Mouse (Mus musculus) erythroblast, embryonic 14.5 days (primary cell): ENCODE results near the gene Olfr1310. TPM values are rescaled to one million over a fixed set of nuclear protein-coding genes. Genes with fewer than 3 reads are reported as not detected.
"Not testable (repeated sequence)": the region's sequence is repeated elsewhere in the genome, so short reads cannot be mapped to it uniquely, and the experiment has no call there.

Experiments
- H3K27me3 ChIP-seq: 2 replicates; pipeline ENCODE4 v1.6.1; 2012; ENCODE audit warnings: inconsistent platforms; ENCODE audit not compliant: control insufficient read depth
- H3K36me3 ChIP-seq: 2 replicates; pipeline ENCODE4 v1.6.1; 2012; ENCODE audit warnings: mild to moderate bottlenecking, inconsistent platforms; ENCODE audit not compliant: control insufficient read depth
- H3K4me1 ChIP-seq: 2 replicates; pipeline ENCODE4 v1.6.1; 2012; ENCODE audit warnings: inconsistent platforms; ENCODE audit not compliant: control insufficient read depth
- H3K4me3 ChIP-seq: replicated peaks from 2 replicates; pipeline ENCODE3; 2012; ENCODE audit warnings: moderate library complexity, mild to moderate bottlenecking, inconsistent platforms
- H3K9me3 ChIP-seq: 2 replicates; pipeline ENCODE4 v1.6.1; 2012; ENCODE audit warnings: low read length, inconsistent platforms, mixed read lengths; ENCODE audit not compliant: control insufficient read depth
- GATA1 ChIP-seq: IDR thresholded peaks from 2 replicates; pipeline ENCODE4 v1.6.1; 2012; ENCODE audit warnings: low read length, inconsistent platforms, mixed read lengths
- TAL1 ChIP-seq: IDR thresholded peaks from 3 replicates; pipeline ENCODE4 v1.6.1; 2012; ENCODE audit warnings: low read length, inconsistent platforms, mixed read lengths
- polyA plus RNA-seq: library from polyadenylated mRNA; stranded (reverse); fragments of >175 nt; gene quantifications from 2 replicates; pipeline ENCODE4 v1.2.3, GENCODE M21; 2012

Olfr1310 gene
- polyA plus RNA-seq: not detected in 2 replicates

DNA sequence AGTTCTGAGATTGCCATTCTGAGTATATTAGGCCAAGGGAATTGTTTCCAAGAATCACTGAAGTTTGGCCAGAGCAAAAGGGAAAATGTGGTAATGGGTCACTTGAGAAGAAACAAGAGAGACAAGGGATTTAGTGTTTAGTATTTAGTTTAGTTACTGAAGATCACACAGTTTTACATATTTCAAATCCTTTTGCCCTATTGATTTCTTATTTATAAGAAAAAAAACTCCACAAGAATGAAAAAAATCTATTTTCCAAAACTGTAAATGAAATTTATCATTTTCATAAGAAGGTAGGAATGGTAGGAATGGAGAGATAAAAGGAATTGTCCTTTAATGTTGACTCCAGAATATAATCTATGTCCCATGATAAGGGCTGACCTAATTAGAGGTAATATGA lies at the start of gene Olfr1310:
Olfr1310 (minus strand) TSS at position 101 of the 400 bp plus-strand sequence.
- H3K36me3 ChIP-seq: no peaks in the 10 kb centered on the region
- no peaks in the 10 kb centered on the region for H3K27me3 ChIP-seq
- TF ChIP-seq TAL1 (no peak), GATA1 (no peak)
- H3K4me1 ChIP-seq: no peaks in the 10 kb centered on the region
- no peak within 1 kb of the TSS for H3K4me3 ChIP-seq
- H3K9me3 ChIP-seq: no peaks in the 10 kb centered on the region

DNA sequence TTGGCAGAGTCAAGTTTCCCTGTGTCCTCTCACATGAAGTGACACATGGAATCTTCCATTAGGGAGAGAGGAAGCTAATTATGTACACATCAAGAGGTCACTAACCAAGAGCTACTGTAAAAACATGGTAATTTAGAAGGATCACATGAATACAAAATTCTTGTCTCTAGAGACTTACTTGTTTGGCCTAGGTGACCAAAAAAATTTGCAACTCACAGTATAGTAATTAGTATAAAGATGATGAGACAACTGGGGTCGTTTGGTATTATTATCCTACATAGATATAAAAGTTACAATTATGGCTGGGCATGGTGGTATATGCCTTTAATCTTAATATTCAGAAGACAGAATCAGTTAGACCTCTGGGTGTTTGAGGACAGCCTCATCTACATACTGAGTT lies 37.6 kb upstream of the Olfr1310 start, which contains the start of gene Olfr1312:
Olfr1312 (minus strand) TSS at position 101 of the 400 bp plus-strand sequence.
- Histone ChIP-seq H3K9me3 (no peaks in the 10 kb centered on the region), H3K4me1 (no peaks in the 10 kb centered on the region), H3K36me3 (no peaks in the 10 kb centered on the region), H3K27me3 (no peaks in the 10 kb centered on the region), H3K4me3 (no peak within 1 kb of the TSS)
- TF ChIP-seq TAL1 (no peak), GATA1 (no peak)

- H3K4me1 ChIP-seq, H3K9me3 ChIP-seq, H3K4me3 ChIP-seq, H3K27me3 ChIP-seq, H3K36me3 ChIP-seq: not testable (repeated sequence)
These were observed 14.5 kb upstream of the Olfr1310 start for GRCm38 (mm10) chr2:112026971-112027370.

GRCm38 (mm10) chr2:112024312-112024711 lies 11.8 kb upstream of the Olfr1310 start, which contains the start of gene Olfr1311:
Olfr1311 (minus strand) TSS chr2:112024412.
- no peaks in the 10 kb centered on the region for H3K36me3 ChIP-seq
- TF ChIP-seq TAL1: no peak
- peaks cover 2% of the 10 kb centered on the region; the same call in 1 of the 2 replicates for H3K9me3 ChIP-seq
- no peaks in the 10 kb centered on the region for H3K27me3 ChIP-seq
- no peaks in the 10 kb centered on the region for H3K4me1 ChIP-seq
- no peak within 1 kb of the TSS for H3K4me3 ChIP-seq

DNA sequence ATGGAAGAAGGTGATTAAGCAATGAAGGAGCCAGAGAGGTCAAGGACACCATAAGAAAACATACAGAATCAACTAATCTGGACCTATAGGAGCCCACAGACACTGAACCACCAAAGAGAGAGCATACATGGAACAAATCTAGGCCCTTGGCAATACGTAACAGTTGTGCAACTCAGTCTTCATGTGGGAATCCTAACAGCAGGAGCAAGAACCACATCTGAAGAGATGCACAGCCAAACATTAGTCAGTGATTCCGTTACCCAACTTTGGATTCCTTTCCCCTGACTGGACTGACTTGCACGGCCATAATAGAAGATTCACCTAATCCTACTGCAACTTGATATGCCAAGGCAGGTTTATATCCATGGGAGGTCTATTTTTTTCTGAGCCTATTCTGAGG lies 2.4 kb upstream of the Olfr1310 start:
- Histone ChIP-seq H3K36me3 (no peaks in the 10 kb centered on the region), H3K4me1 (no peaks in the 10 kb centered on the region), H3K4me3 (no peak overlapping the region), H3K27me3 (no peaks in the 10 kb centered on the region), H3K9me3 (no peaks in the 10 kb centered on the region)
- TF ChIP-seq GATA1: no peak
- TF ChIP-seq TAL1: no peak

- H3K27me3 ChIP-seq: no peaks in the 10 kb centered on the region
- no peak for TF ChIP-seq GATA1
- no peak for TF ChIP-seq TAL1
- no peak within 1 kb of the TSS for H3K4me3 ChIP-seq
These were observed 22.3 kb downstream of the Olfr1310 start, which contains the start of gene Olfr1309 for GRCm38 (mm10) chr2:111990181-111990580. Olfr1309 (minus strand) TSS chr2:111990281.

DNA sequence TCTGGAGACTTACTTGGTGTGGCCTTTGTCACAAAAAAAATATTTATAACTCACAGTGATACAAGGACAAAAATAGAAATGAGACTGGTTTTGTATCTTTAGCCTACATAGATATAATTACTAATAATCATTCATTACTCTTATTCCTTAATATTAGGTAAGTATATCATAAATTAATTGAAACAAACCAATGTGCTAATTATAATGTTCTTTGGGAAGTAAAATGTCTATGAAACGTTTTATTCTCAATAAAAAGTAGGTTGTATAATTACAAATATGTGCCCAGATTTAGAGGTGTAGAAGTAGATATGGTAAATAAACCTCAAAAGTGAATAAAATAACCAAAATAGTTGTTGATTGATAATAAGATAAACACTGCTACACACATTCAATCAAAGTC lies 47.7 kb downstream of the Olfr1310 start, which contains the start of gene Olfr1308:
Olfr1308 (minus strand) TSS at position 101 of the 400 bp plus-strand sequence.
- H3K4me3 ChIP-seq: no peak within 1 kb of the TSS
- no peaks in the 10 kb centered on the region for H3K27me3 ChIP-seq
- H3K4me1 ChIP-seq: no peaks in the 10 kb centered on the region
- peaks cover 5% of the 10 kb centered on the region; the same call in 1 of the 2 replicates for H3K9me3 ChIP-seq
- TF ChIP-seq TAL1 (no peak), GATA1 (no peak)
- no peaks in the 10 kb centered on the region for H3K36me3 ChIP-seq

More at GRCm38 (mm10) chr2:111990181-111990580, 22.3 kb downstream of the Olfr1310 start, which contains the start of gene Olfr1309:
- 0 out of 2 replicates have a peak, but pooled peaks cover 3% of the 10 kb centered on the region for H3K9me3 ChIP-seq
- H3K4me1 ChIP-seq: no peaks in the 10 kb centered on the region
- no peaks in the 10 kb centered on the region for H3K36me3 ChIP-seq

Other genes with a start within 250 kb of the Olfr1310 start
- not detected in 2 replicates for gene Olfr1302, start 235.3 kb downstream of the Olfr1310 start, polyA plus RNA-seq
- not detected in 2 replicates for gene Olfr1303, start 192.4 kb downstream of the Olfr1310 start, polyA plus RNA-seq
- not detected in 2 replicates for gene Olfr1305, start 135.6 kb downstream of the Olfr1310 start, polyA plus RNA-seq
- gene Olfr1306, start 96.4 kb downstream of the Olfr1310 start, polyA plus RNA-seq: not detected in 2 replicates
- not detected in 2 replicates for gene Olfr1307, start 63.3 kb downstream of the Olfr1310 start, polyA plus RNA-seq
- gene Olfr1308, start 47.8 kb downstream of the Olfr1310 start, polyA plus RNA-seq: not detected in 2 replicates
- not detected in 2 replicates for gene Olfr1309, start 22.4 kb downstream of the Olfr1310 start, polyA plus RNA-seq
- not detected in 2 replicates for gene Olfr1311, start 11.7 kb upstream of the Olfr1310 start, polyA plus RNA-seq
- gene Olfr1312, start 37.5 kb upstream of the Olfr1310 start, polyA plus RNA-seq: not detected in 2 replicates
- not detected in 2 replicates for gene Olfr1313, start 65.1 kb upstream of the Olfr1310 start, polyA plus RNA-seq
- gene Olfr1314, start 84.1 kb upstream of the Olfr1310 start, polyA plus RNA-seq: not detected in 2 replicates
- not detected in 2 replicates for gene Olfr1315-ps1, start 102.7 kb upstream of the Olfr1310 start, polyA plus RNA-seq
- not detected in 2 replicates for gene Olfr1316, start 122.3 kb upstream of the Olfr1310 start, polyA plus RNA-seq
- 0.03 TPM in 1 of 2 replicates, not detected in the other for gene Olfr1317, start 127.6 kb upstream of the Olfr1310 start, polyA plus RNA-seq
- gene Olfr1318, start 141.5 kb upstream of the Olfr1310 start, polyA plus RNA-seq: 0.03 TPM in 1 of 2 replicates, not detected in the other
- gene Lpcat4, start 226.8 kb upstream of the Olfr1310 start, polyA plus RNA-seq: 0.11 and 0.85 TPM in 2 replicates
- gene Nutm1, start 246.6 kb upstream of the Olfr1310 start, polyA plus RNA-seq: not detected in 2 replicates
- 1.5 and 1.9 TPM in 2 replicates for gene Nop10, start 249.2 kb upstream of the Olfr1310 start, polyA plus RNA-seq